Mouse (Mus musculus) hindbrain, embryonic 14.5 days (tissue): Measurements from ENCODE around the gene 4933402N03Rik. TPM values are rescaled to one million over a fixed set of nuclear protein-coding genes. Genes with fewer than 3 reads are reported as not detected.

Source experiments
- ATAC-seq: fragments of 200-750 bp; cut with Nextera tagmentation; 2 replicates; pipeline ENCODE4 v1.8.0; 2017; ENCODE audit warnings: moderate number of reproducible peaks, mild to moderate bottlenecking, moderate TSS enrichment, moderate library complexity; ENCODE audit not compliant: low FRiP score
- DNase-seq: peaks from one replicate; pipeline ENCODE4 v3.0.0-alpha.2; 2015; ENCODE audit warnings: low spot score
- H3K27ac ChIP-seq: fragments of 300-500 bp; sonication (generic); 2 replicates; pipeline ENCODE4 v1.5.1; 2014; ENCODE audit warnings: mild to moderate bottlenecking, moderate library complexity
- H3K27me3 ChIP-seq: fragments of 300-500 bp; sonication (generic); 2 replicates; pipeline ENCODE4 v1.6.1; 2014; ENCODE audit warnings: mild to moderate bottlenecking, low read length, mixed read lengths; ENCODE audit not compliant: control insufficient read depth, insufficient read depth
- H3K36me3 ChIP-seq: fragments of 300-500 bp; sonication (generic); replicated peaks from 2 replicates; pipeline ENCODE4 v1.6.1; 2014; ENCODE audit not compliant: control insufficient read depth, insufficient read depth
- H3K4me1 ChIP-seq: fragments of 300-500 bp; sonication (generic); replicated peaks from 2 replicates; pipeline ENCODE4 v1.6.1; 2014; ENCODE audit warnings: antibody characterized with exemption, low read length, mixed read lengths; ENCODE audit not compliant: control insufficient read depth, insufficient read depth
- H3K4me2 ChIP-seq: fragments of 300-500 bp; sonication (generic); replicated peaks from 2 replicates; pipeline ENCODE4 v1.6.1; 2014; ENCODE audit warnings: mild to moderate bottlenecking, moderate library complexity
- H3K4me3 ChIP-seq: fragments of 300-500 bp; sonication (generic); replicated peaks from 2 replicates; pipeline ENCODE4 v1.5.1; 2014; ENCODE audit warnings: mild to moderate bottlenecking, low read length
- H3K9ac ChIP-seq: fragments of 300-500 bp; sonication (generic); 2 replicates; pipeline ENCODE4 v1.6.1; 2014
- H3K9me3 ChIP-seq: fragments of 300-500 bp; sonication (generic); 2 replicates; pipeline ENCODE4 v1.6.1; 2016; ENCODE audit warnings: low read length; ENCODE audit not compliant: control insufficient read depth
- WGBS: fragments of 180-500 bp; shearing (Covaris S2); extraction: QIAGEN DNeasy Blood & Tissue Kit; methylation state at CpG from one replicate; pipeline ENCODE4 v1.1.7; 2014; 5-methylcytosine and 5-hydroxymethylcytosine counted together
- polyA plus RNA-seq: library from polyadenylated mRNA; unstranded; fragments of >200 nt; fragmentation: Nextera tagmentation; extraction: Ambion mirVana; gene quantifications from 2 replicates; pipeline ENCODE4 v1.2.1, GENCODE M21; 2014

Gene 4933402N03Rik
- polyA plus RNA-seq = not detected in 2 replicates

GRCm38 (mm10) chr7:131146214-131146613 lies at the start of gene 4933402N03Rik:
TSS of gene 4933402N03Rik (minus strand) at chr7:131146314.
- no peak within 1 kb of the TSS for H3K27ac ChIP-seq
- H3K4me3 ChIP-seq = no peak within 1 kb of the TSS
- no peaks in the 10 kb centered on the region for H3K9me3 ChIP-seq
- H3K4me2 ChIP-seq = no peak within 1 kb of the TSS
- 94% methylated on average over 2 of the region's 2 CpGs for WGBS
- H3K36me3 ChIP-seq = no peaks in the 10 kb centered on the region
- H3K4me1 ChIP-seq = no peaks in the 10 kb centered on the region
- DNase-seq (no peak), ATAC-seq (no peak)
- H3K9ac ChIP-seq = no peak within 1 kb of the TSS
- H3K27me3 ChIP-seq = no peaks in the 10 kb centered on the region

DNA sequence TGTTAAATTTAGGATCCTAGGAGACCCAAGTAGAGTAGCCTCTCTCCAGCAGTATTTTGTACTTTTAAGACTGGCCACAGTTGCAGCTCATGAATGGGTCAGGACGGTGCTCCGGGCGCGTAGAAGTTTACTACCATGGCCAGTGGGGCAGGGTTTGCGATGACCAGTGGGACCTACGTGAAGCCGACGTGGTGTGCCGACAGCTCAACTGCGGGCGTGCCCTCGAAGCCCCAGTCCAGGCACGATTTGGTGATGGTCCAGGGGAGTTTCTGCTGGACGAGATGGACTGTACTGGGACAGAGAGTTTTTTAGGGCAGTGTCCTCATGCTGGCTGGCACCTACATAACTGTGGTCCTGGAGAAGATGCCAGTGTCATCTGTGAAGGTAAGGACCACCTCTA lies 41.9 kb upstream of the 4933402N03Rik start:
- H3K9ac ChIP-seq = no peak overlapping the region
- H3K4me3 ChIP-seq = no peak overlapping the region
- no peaks in the 10 kb centered on the region for H3K4me1 ChIP-seq
- DNase-seq (no peak), ATAC-seq (no peak)
- H3K9me3 ChIP-seq = no peaks in the 10 kb centered on the region
- WGBS = 96% methylated on average over 14 of the region's 14 CpGs
- H3K27me3 ChIP-seq = no peaks in the 10 kb centered on the region
- H3K4me2 ChIP-seq = no peak overlapping the region
- H3K27ac ChIP-seq = no peak overlapping the region
- no peaks in the 10 kb centered on the region for H3K36me3 ChIP-seq

DNA sequence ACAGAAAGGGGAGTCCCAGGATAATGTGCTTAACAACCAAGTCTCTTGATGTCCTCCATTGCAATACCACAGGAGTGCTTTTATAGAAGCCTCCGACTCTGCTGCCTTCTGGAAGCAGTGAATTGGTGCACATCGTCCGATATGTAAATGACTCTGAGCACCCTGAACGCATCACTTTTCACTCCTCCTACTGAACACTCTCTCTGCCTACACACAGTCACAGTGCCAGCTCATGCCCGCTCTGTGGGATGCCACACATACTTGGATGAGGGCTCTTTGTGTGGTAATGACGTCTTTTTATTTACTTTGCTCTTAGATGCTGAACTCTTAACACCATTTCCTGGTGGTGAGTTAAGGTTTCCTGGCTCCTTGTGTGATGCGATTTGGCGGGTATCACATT lies 40.9 kb upstream of the 4933402N03Rik start:
- Histone ChIP-seq H3K9ac (no peak overlapping the region), H3K4me2 (no peak overlapping the region), H3K27me3 (no peaks in the 10 kb centered on the region), H3K27ac (no peak overlapping the region), H3K36me3 (no peaks in the 10 kb centered on the region), H3K9me3 (no peaks in the 10 kb centered on the region), H3K4me3 (no peak overlapping the region), H3K4me1 (no peaks in the 10 kb centered on the region)
- WGBS = 82% methylated on average over 8 of the region's 8 CpGs
- no peak for ATAC-seq
- DNase-seq = no peak

- Histone ChIP-seq H3K4me1 (no peaks in the 10 kb centered on the region), H3K27me3 (no peaks in the 10 kb centered on the region), H3K9ac (no peak overlapping the region), H3K9me3 (no peaks in the 10 kb centered on the region), H3K36me3 (no peaks in the 10 kb centered on the region), H3K4me2 (no peak overlapping the region), H3K27ac (no peak overlapping the region), H3K4me3 (no peak overlapping the region)
- no peak for DNase-seq
- no peak for ATAC-seq
- 72% methylated on average over 8 of the region's 8 CpGs for WGBS
Observed at GRCm38 (mm10) chr7:131184339-131184738, 38.2 kb upstream of the 4933402N03Rik start.

DNA sequence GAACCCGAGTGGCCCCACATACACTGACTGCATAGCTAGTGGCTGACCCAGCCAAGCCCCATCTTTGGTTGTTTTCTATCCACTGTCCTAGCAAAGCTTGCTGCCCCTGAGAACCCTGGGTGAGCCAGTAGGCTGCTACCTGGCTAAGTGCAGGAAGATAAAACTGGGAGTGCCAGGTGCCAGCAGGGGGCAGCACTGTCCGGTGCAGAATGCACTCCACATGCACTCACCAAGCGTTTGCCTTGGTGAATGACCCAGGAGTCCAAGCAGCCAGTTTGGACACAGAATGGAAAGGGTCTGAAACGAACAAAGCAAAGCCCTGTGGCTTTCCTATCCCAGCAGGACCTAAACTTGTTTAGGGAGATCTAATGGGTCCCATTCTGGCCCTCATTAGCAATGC lies 36.6 kb upstream of the 4933402N03Rik start:
- DNase-seq (no peak), ATAC-seq (no peak)
- Histone ChIP-seq H3K4me1 (no peaks in the 10 kb centered on the region), H3K4me3 (no peak overlapping the region), H3K9me3 (no peaks in the 10 kb centered on the region), H3K27ac (no peak overlapping the region), H3K27me3 (no peaks in the 10 kb centered on the region), H3K9ac (no peak overlapping the region), H3K4me2 (no peak overlapping the region), H3K36me3 (no peaks in the 10 kb centered on the region)
- WGBS = 43% methylated on average over 4 of the region's 4 CpGs

GRCm38 (mm10) chr7:131174121-131174520 lies 28.0 kb upstream of the 4933402N03Rik start, which contains the start of gene 5430419D17Rik:
TSS of gene 5430419D17Rik (plus strand) at chr7:131174402.
- H3K4me2 ChIP-seq = no peak within 1 kb of the TSS
- no peaks in the 10 kb centered on the region for H3K4me1 ChIP-seq
- H3K36me3 ChIP-seq = no peaks in the 10 kb centered on the region
- no peak for DNase-seq
- H3K4me3 ChIP-seq = no peak within 1 kb of the TSS
- H3K27ac ChIP-seq = no peak within 1 kb of the TSS
- H3K9ac ChIP-seq = no peak within 1 kb of the TSS
- H3K9me3 ChIP-seq = no peaks in the 10 kb centered on the region
- no peak for ATAC-seq
- H3K27me3 ChIP-seq = no peaks in the 10 kb centered on the region
- WGBS = 89% methylated on average over 9 of the region's 9 CpGs

GRCm38 (mm10) chr7:131169099-131169498 lies 23.0 kb upstream of the 4933402N03Rik start:
- no peak overlapping the region for H3K4me2 ChIP-seq
- no peaks in the 10 kb centered on the region for H3K27me3 ChIP-seq
- ATAC-seq = no peak
- DNase-seq = no peak
- no peak overlapping the region for H3K4me3 ChIP-seq
- 62% methylated on average over 2 of the region's 2 CpGs for WGBS
- H3K9ac ChIP-seq = no peak overlapping the region
- H3K36me3 ChIP-seq = no peaks in the 10 kb centered on the region
- H3K4me1 ChIP-seq = no peaks in the 10 kb centered on the region
- no peak overlapping the region for H3K27ac ChIP-seq
- H3K9me3 ChIP-seq = no peaks in the 10 kb centered on the region

DNA sequence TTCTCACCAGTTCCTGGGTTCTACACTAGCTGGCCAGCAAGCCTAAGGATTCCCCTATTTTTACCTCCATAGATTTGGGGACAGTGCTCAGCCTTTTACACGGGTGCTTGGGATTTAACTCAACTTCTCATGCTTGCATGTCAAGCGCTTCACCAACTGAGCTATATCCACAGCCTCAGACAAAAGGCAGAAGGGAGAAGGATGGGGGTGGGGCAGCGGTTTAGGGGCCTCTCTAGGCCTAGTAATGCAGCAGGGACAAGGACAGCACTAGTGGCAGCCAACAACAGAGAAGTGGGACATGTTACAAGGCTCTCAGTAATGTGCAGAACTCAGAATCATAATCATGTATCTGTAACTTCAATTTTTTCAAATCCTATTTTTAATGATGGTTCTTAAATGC lies 21.7 kb upstream of the 4933402N03Rik start:
- Histone ChIP-seq H3K4me1 (no peaks in the 10 kb centered on the region), H3K4me3 (no peak overlapping the region), H3K27ac (no peak overlapping the region), H3K9ac (no peak overlapping the region), H3K4me2 (no peak overlapping the region), H3K9me3 (no peaks in the 10 kb centered on the region), H3K27me3 (no peaks in the 10 kb centered on the region), H3K36me3 (no peaks in the 10 kb centered on the region)
- no peak for DNase-seq
- ATAC-seq = no peak
- WGBS = 76% methylated on average over 3 of the region's 3 CpGs

DNA sequence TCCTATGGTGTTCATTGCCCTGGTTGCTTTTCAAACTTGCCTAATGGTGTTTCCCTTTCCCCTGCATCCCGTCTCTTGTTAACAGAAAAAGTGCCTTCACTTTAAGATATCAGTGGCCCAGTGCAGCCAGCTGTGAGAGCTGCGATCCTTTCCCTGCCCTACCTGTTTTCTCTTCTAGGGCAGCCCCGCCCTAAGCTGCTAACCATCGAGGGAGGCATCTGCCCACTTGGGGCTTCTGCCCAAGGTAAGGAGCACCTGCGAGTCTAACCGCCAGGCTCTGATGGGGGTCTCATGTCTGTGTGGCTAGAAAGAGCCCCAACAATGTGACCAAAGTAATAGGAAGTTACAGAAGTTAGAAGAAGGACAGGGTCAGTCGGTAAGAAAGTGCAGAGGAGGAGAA lies 16.1 kb upstream of the 4933402N03Rik start:
- Histone ChIP-seq H3K27ac (no peak overlapping the region), H3K27me3 (no peaks in the 10 kb centered on the region), H3K4me2 (no peak overlapping the region), H3K9ac (no peak overlapping the region), H3K4me3 (no peak overlapping the region), H3K4me1 (no peaks in the 10 kb centered on the region), H3K36me3 (no peaks in the 10 kb centered on the region), H3K9me3 (no peaks in the 10 kb centered on the region)
- ATAC-seq = no peak
- WGBS = 82% methylated on average over 7 of the region's 7 CpGs
- DNase-seq = no peak

DNA sequence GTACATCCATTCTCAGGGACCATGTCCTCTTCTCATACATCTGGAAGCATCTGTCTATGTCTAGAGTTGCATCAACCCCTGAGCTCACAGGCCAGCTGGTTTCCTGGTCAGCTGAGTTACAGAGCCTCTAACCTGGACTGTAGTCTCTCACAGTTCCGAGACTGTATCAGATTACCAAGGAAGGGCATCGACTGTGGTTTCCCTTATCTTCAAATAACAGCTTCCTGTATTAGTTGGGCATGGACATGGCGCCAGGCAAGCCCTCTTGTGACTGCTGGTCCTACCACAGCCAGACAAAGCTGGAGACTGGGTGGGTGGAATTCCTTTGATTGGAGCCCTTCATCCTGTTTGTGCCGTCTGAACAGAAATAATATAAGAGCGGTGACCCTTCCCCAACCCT lies 6.9 kb upstream of the 4933402N03Rik start:
- Histone ChIP-seq H3K9me3 (no peaks in the 10 kb centered on the region), H3K9ac (no peak overlapping the region), H3K27me3 (no peaks in the 10 kb centered on the region), H3K4me1 (no peaks in the 10 kb centered on the region), H3K27ac (no peak overlapping the region), H3K4me3 (no peak overlapping the region), H3K4me2 (no peak overlapping the region), H3K36me3 (no peaks in the 10 kb centered on the region)
- DNase-seq = no peak
- ATAC-seq = no peak
- WGBS = 86% methylated on average over 5 of the region's 5 CpGs
